In genomic region chr17:10079853-10080650, GRCm38 (mm10) we compare ENCODE assay signal across 10 mouse cellular contexts.
DNase-seq lines count a peak whose midpoint lies in the region; ATAC-seq and TF ChIP-seq lines count a peak whose summit lies in the region.
"Had no signal": no experiment of that assay in that cellular context is flagged by ENCODE, and none has a peak within 500 bp of the region (broad histone marks: within the 10 kb centered on the region; RNA-seq: fewer than 3 reads in every experiment).

No protein-coding gene starts in this region.

- intact Hi-C loops in left cerebral cortex, adult 2 months (cut with DNase I): no loop called here

- no peaks in the 10 kb centered on the region for H3K9me3 ChIP-seq in hindbrain, embryonic 12.5 days (replicated peaks)
- H3K9me3 ChIP-seq in liver, postnatal 0 days (ENCODE audit: low read length): no peaks in the 10 kb centered on the region
- H3K9me3 ChIP-seq: limb, embryonic 10.5 days had no signal

- no peak for TF ChIP-seq EP300 in liver, postnatal 0 days (IDR thresholded peaks at IDR 0.05; ENCODE audit: low read depth)

- H3K27ac ChIP-seq in hindbrain, embryonic 12.5 days: no peak overlapping the region
- H3K27ac ChIP-seq in liver, postnatal 0 days (ENCODE audit: low read depth): no peak overlapping the region
- H3K27ac ChIP-seq in left cerebral cortex, adult 2 months: no peak overlapping the region
- H3K27ac ChIP-seq: limb, embryonic 10.5 days had no signal

- peaks cover 11% of the 10 kb centered on the region for H3K4me1 ChIP-seq in hindbrain, embryonic 12.5 days
- no peaks in the 10 kb centered on the region for H3K4me1 ChIP-seq in liver, postnatal 0 days (ENCODE audit: insufficient read depth)
- H3K4me1 ChIP-seq: limb, embryonic 10.5 days had no signal

- ATAC-seq in hindbrain, embryonic 12.5 days (ENCODE audit: low FRiP score): peak; percentile 43; the same call in 1 of the 2 replicates
- peak; percentile 97 for ATAC-seq in liver, postnatal 0 days

- no peaks in the 10 kb centered on the region for H3K27me3 ChIP-seq in hindbrain, embryonic 12.5 days
- no peaks in the 10 kb centered on the region for H3K27me3 ChIP-seq in liver, postnatal 0 days (ENCODE audit: insufficient read depth, low read length)

- TF ChIP-seq CTCF in liver, postnatal 0 days (IDR thresholded peaks at IDR 0.05; ENCODE audit: low read depth): no peak
- no peak for TF ChIP-seq CTCF in left cerebral cortex, adult 2 months (IDR thresholded peaks at IDR 0.05)

- no peaks in the 10 kb centered on the region for H3K36me3 ChIP-seq in hindbrain, embryonic 12.5 days
- H3K36me3 ChIP-seq in liver, postnatal 0 days (replicated peaks; ENCODE audit: insufficient read depth, low read length): no peaks in the 10 kb centered on the region
- H3K36me3 ChIP-seq: limb, embryonic 10.5 days had no signal

- H3K9ac ChIP-seq in hindbrain, embryonic 12.5 days: no peak overlapping the region
- H3K9ac ChIP-seq in liver, postnatal 0 days (replicated peaks): no peak overlapping the region

- whole genome bisulfite sequencing in hindbrain, embryonic 12.5 days: 77% methylated on average over 15 of the region's 15 CpGs
- 72% methylated on average over 15 of the region's 15 CpGs for WGBS in liver, postnatal 0 days (ENCODE audit: insufficient replicate concordance)

- no peak overlapping the region for H3K4me2 ChIP-seq in hindbrain, embryonic 12.5 days (replicated peaks)
- no peak overlapping the region for H3K4me2 ChIP-seq in liver, postnatal 0 days (ENCODE audit: low read depth, low read length)

- H3K4me3 ChIP-seq in hindbrain, embryonic 12.5 days: no peak overlapping the region
- H3K4me3 ChIP-seq in liver, postnatal 0 days (ENCODE audit: low read depth, low read length): no peak overlapping the region
- H3K4me3 ChIP-seq in left cerebral cortex, adult 2 months: no peak overlapping the region
- H3K4me3 ChIP-seq: limb, embryonic 10.5 days had no signal

- peak; percentile 64 for DNase-seq in adrenal gland, adult 2 months
- no peak for DNase-seq in adrenal gland, postnatal 25 days
- peak; percentile 16 for DNase-seq in adipocyte (ENCODE audit: low spot score)
- DNase-seq in liver, postnatal 0 days: peak; percentile 32
- no peak for DNase-seq in frontal cortex, postnatal 10 days (ENCODE audit: low spot score in 2 of 2)
- DNase-seq in left cerebral cortex, adult 18-20 months (ENCODE audit: low spot score in 2 of 2): no peak
- DNase-seq in left cerebral cortex, adult 2 months (ENCODE audit: extremely low spot score in 1 of 2, low spot score in 2 of 2): no peak
- DNase-seq: cerebellum, adult 9-10 months had no signal

Comparison
In these comparisons a context has a peak if more than half of its experiments do, and no peak if none do; other contexts are left out.
1. DNase-seq: peak in adrenal gland, adult 2 months (single experiment), adipocyte (single experiment) and liver, postnatal 0 days (single experiment); none in adrenal gland, postnatal 25 days (single experiment), frontal cortex, postnatal 10 days (0 of 2), left cerebral cortex, adult 18-20 months (0 of 2) and left cerebral cortex, adult 2 months (0 of 2).